7 mouse cellular contexts compared by ENCODE assay signal in the genomic region with DNA sequence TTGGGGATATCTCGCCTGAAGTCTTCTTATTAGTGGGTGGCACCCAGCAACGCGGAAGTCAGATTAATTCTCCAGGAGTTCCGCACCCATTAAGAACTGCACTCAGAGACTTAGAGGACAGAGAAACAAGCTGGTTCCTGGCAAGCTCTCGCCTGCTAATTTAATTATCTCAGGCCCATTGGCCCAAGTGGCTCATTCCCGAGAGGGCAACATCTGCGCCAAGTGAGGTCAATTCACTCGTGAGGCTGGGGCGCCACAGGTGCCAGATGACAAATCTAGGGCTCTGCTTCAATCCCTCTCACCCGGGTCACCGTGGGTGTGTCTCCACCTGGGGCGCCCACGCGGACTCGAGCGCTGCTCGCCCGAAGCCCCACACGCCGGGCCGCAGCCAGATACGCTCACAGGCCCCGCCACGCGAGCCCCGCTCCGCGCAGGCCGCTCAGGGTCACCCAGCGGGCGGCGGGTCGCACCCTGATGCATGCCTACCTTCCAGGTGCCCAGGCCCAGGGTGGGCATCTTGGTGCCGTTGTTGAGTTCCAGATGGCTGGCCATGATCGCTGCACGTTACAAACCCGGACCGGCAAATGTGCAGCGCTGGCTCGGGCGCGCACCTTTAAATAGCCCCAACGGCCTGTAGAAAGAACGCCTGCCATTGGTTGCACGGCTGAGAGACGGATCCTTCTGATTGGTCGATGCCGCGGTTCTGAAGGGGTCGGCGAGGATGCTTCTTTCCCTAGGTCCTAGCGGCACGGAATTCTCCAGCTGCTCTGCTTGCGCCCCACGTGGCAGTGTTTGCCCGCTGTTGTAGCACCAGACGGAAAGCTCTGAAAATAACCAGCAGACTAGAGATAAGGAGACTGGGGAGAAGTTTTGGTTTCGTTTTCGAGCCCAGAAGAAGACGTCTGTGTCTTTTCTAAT. TPM values are rescaled to one million over a fixed set of nuclear protein-coding genes. Genes with fewer than 3 reads are reported as not detected.
DNase-seq lines count a peak whose midpoint lies in the region; ATAC-seq lines count a peak whose summit lies in the region.

A gene (minus strand): TSS at position 625 of the 918 bp plus-strand sequence.

- peak; percentile 87 for DNase-seq in adrenal gland, postnatal 25 days
- DNase-seq in heart, adult 11 months = peak; percentile 100
- peak; percentile 83 for DNase-seq in kidney, adult 18-20 months
- DNase-seq in limb, embryonic 11.5 days (ENCODE audit: low spot score) = peak; percentile 91
- DNase-seq in midbrain, embryonic 14.5 days = peak; percentile 96
- DNase-seq in spleen, adult 18-20 months = peak; percentile 71 to 72

- H3K27me3 ChIP-seq in embryonic facial prominence, embryonic 12.5 days = no peaks in the 10 kb centered on the region
- no peaks in the 10 kb centered on the region for H3K27me3 ChIP-seq in limb, embryonic 11.5 days (ENCODE audit: control insufficient read depth, insufficient read depth, low read length)
- no peaks in the 10 kb centered on the region for H3K27me3 ChIP-seq in midbrain, embryonic 14.5 days (ENCODE audit: control insufficient read depth, insufficient read depth, low read length)

- H3K9me3 ChIP-seq in embryonic facial prominence, embryonic 12.5 days = no peaks in the 10 kb centered on the region
- H3K9me3 ChIP-seq in limb, embryonic 11.5 days (ENCODE audit: control insufficient read depth, low read length) = no peaks in the 10 kb centered on the region
- H3K9me3 ChIP-seq in midbrain, embryonic 14.5 days (ENCODE audit: control insufficient read depth, low read length) = no peaks in the 10 kb centered on the region

- no peaks in the 10 kb centered on the region for H3K36me3 ChIP-seq in embryonic facial prominence, embryonic 12.5 days
- no peaks in the 10 kb centered on the region for H3K36me3 ChIP-seq in limb, embryonic 11.5 days (ENCODE audit: control insufficient read depth, insufficient read depth, low read length)
- H3K36me3 ChIP-seq in midbrain, embryonic 14.5 days (ENCODE audit: control insufficient read depth, insufficient read depth, low read length) = no peaks in the 10 kb centered on the region

- H3K4me2 ChIP-seq in embryonic facial prominence, embryonic 12.5 days (replicated peaks) = peak within 1 kb of the TSS; percentile 90
- H3K4me2 ChIP-seq in limb, embryonic 11.5 days (ENCODE audit: low read depth, severe bottlenecking) = peak within 1 kb of the TSS; percentile 92
- H3K4me2 ChIP-seq in midbrain, embryonic 14.5 days (ENCODE audit: low read length) = peak within 1 kb of the TSS; percentile 89

- 1% methylated on average over 60 of the region's 60 CpGs for WGBS in embryonic facial prominence, embryonic 12.5 days
- 1% methylated on average over 60 of the region's 60 CpGs for WGBS in limb, embryonic 11.5 days
- under 1% methylated on average over 60 of the region's 60 CpGs for WGBS in midbrain, embryonic 14.5 days

- peak within 1 kb of the TSS; percentile 75 for H3K4me3 ChIP-seq in embryonic facial prominence, embryonic 12.5 days
- H3K4me3 ChIP-seq in limb, embryonic 11.5 days (ENCODE audit: low read depth, low read length) = peak within 1 kb of the TSS; percentile 69
- peak within 1 kb of the TSS; percentile 65 for H3K4me3 ChIP-seq in midbrain, embryonic 14.5 days (replicated peaks; ENCODE audit: low read depth, low read length)

- peak; percentile 97 for ATAC-seq in embryonic facial prominence, embryonic 12.5 days (ENCODE audit: insufficient number of reproducible peaks, insufficient read depth, low FRiP score, low TSS enrichment)
- ATAC-seq in limb, embryonic 11.5 days (ENCODE audit: insufficient number of reproducible peaks, low FRiP score, low TSS enrichment, low read depth) = peak; percentile 98
- peak; percentile 99 for ATAC-seq in midbrain, embryonic 14.5 days (ENCODE audit: low FRiP score, low TSS enrichment)

- no peak within 1 kb of the TSS for H3K27ac ChIP-seq in embryonic facial prominence, embryonic 12.5 days
- no peak within 1 kb of the TSS for H3K27ac ChIP-seq in limb, embryonic 11.5 days (replicated peaks; ENCODE audit: low read depth, low read length)
- no peak within 1 kb of the TSS for H3K27ac ChIP-seq in midbrain, embryonic 14.5 days (replicated peaks; ENCODE audit: low read depth, low read length)

- peak within 1 kb of the TSS; percentile 69 for H3K9ac ChIP-seq in embryonic facial prominence, embryonic 12.5 days
- peak within 1 kb of the TSS; percentile 74 for H3K9ac ChIP-seq in limb, embryonic 11.5 days (ENCODE audit: low read length)
- peak within 1 kb of the TSS; percentile 64 for H3K9ac ChIP-seq in midbrain, embryonic 14.5 days (replicated peaks; ENCODE audit: low read length)

- peaks cover 11% of the 10 kb centered on the region; the same call in 1 of the 2 replicates for H3K4me1 ChIP-seq in embryonic facial prominence, embryonic 12.5 days
- peaks cover 2% of the 10 kb centered on the region; the same call in 1 of the 2 replicates for H3K4me1 ChIP-seq in limb, embryonic 11.5 days (ENCODE audit: control insufficient read depth, insufficient read depth, low read length)
- no peaks in the 10 kb centered on the region for H3K4me1 ChIP-seq in midbrain, embryonic 14.5 days (ENCODE audit: control insufficient read depth, insufficient read depth, low read length)

RNA-seq across cellular contexts. Expression of the gene that starts here (rescaled TPM):
- total RNA-seq in adrenal gland, postnatal 25 days (2021) = 224 and 233 TPM in 2 replicates
- polyA plus RNA-seq in embryonic facial prominence, embryonic 12.5 days (2016; fragmentation: Nextera tagmentation; extraction: Ambion mirVana) = 172 and 174 TPM in 2 replicates
- polyA plus RNA-seq in limb, embryonic 11.5 days (2014; fragmentation: Nextera tagmentation; extraction: Ambion mirVana) = 217 and 219 TPM in 2 replicates
- polyA plus RNA-seq in midbrain, embryonic 14.5 days (2014; fragmentation: Nextera tagmentation; extraction: Ambion mirVana) = 95.2 and 106 TPM in 2 replicates
